14 mouse cellular contexts compared by ENCODE assay signal in genomic region chr14:8641650-8642279, GRCm38 (mm10). TPM values are rescaled to one million over a fixed set of nuclear protein-coding genes. Genes with fewer than 3 reads are reported as not detected.
DNase-seq lines count a peak whose midpoint lies in the region; ATAC-seq lines count a peak whose summit lies in the region.
"Had no signal": no experiment of that assay in that cellular context is flagged by ENCODE, and none has a peak within 500 bp of the region (broad histone marks: within the 10 kb centered on the region; RNA-seq: fewer than 3 reads in every experiment).

No protein-coding gene starts in this region.

- peak overlapping the region; percentile 31 for H3K27ac ChIP-seq in lung, embryonic 16.5 days (ENCODE audit: low read length)
- H3K27ac ChIP-seq in forebrain, embryonic 12.5 days = no peak overlapping the region
- H3K27ac ChIP-seq: forebrain, embryonic 10.5 days; heart, embryonic 10.5 days; limb, embryonic 13.5 days had no signal

- DNase-seq in adrenal gland, adult 2 months = peak; percentile 8
- DNase-seq in adrenal gland, adult (ENCODE audit: inconsistent age in 2 of 2, low spot score in 1 of 2) = no peak
- DNase-seq in lung, postnatal 14 days = no peak
- peak; percentile 14 to 32 for DNase-seq in kidney, postnatal 36 days
- peak; percentile 44 for DNase-seq in thymus, postnatal 25 days
- no peak for DNase-seq in ovary, postnatal 14 days (ENCODE audit: low spot score)
- DNase-seq: cerebellum, adult 9-10 months had no signal

- WGBS in lung, embryonic 16.5 days = 70% methylated on average over 9 of the region's 9 CpGs
- WGBS in forebrain, embryonic 12.5 days = 79% methylated on average over 9 of the region's 9 CpGs

- no peaks in the 10 kb centered on the region for H3K9me3 ChIP-seq in lung, embryonic 16.5 days (ENCODE audit: control insufficient read depth, low read length)
- no peaks in the 10 kb centered on the region for H3K9me3 ChIP-seq in forebrain, embryonic 12.5 days
- H3K9me3 ChIP-seq: forebrain, embryonic 10.5 days; G1E; heart, embryonic 10.5 days; limb, embryonic 13.5 days had no signal

- no peaks in the 10 kb centered on the region for H3K36me3 ChIP-seq in lung, embryonic 16.5 days (ENCODE audit: control insufficient read depth, insufficient read depth, low read length)
- no peaks in the 10 kb centered on the region for H3K36me3 ChIP-seq in forebrain, embryonic 12.5 days (replicated peaks)
- H3K36me3 ChIP-seq: forebrain, embryonic 10.5 days; G1E; heart, embryonic 10.5 days; limb, embryonic 13.5 days had no signal

- no peaks in the 10 kb centered on the region for H3K27me3 ChIP-seq in lung, embryonic 16.5 days (ENCODE audit: control insufficient read depth, insufficient read depth, low read depth, low read length)
- no peaks in the 10 kb centered on the region for H3K27me3 ChIP-seq in forebrain, embryonic 12.5 days
- H3K27me3 ChIP-seq: limb, embryonic 13.5 days; megakaryocyte, embryonic 14.5 days had no signal

- no peak overlapping the region for H3K4me2 ChIP-seq in lung, embryonic 16.5 days (ENCODE audit: low read depth, low read length)
- no peak overlapping the region for H3K4me2 ChIP-seq in forebrain, embryonic 12.5 days
- H3K4me2 ChIP-seq: limb, embryonic 13.5 days had no signal

- H3K9ac ChIP-seq in lung, embryonic 16.5 days (ENCODE audit: low read length) = no peak overlapping the region
- no peak overlapping the region for H3K9ac ChIP-seq in forebrain, embryonic 12.5 days
- H3K9ac ChIP-seq: limb, embryonic 13.5 days had no signal

- no peak overlapping the region for H3K4me3 ChIP-seq in lung, embryonic 16.5 days (ENCODE audit: low read length)
- H3K4me3 ChIP-seq in forebrain, embryonic 12.5 days (replicated peaks) = no peak overlapping the region
- H3K4me3 ChIP-seq: forebrain, embryonic 10.5 days; heart, embryonic 10.5 days; limb, embryonic 13.5 days; megakaryocyte, embryonic 14.5 days had no signal

- no peaks in the 10 kb centered on the region for H3K4me1 ChIP-seq in lung, embryonic 16.5 days (replicated peaks; ENCODE audit: control insufficient read depth, insufficient read depth, low read length)
- no peaks in the 10 kb centered on the region for H3K4me1 ChIP-seq in forebrain, embryonic 12.5 days
- H3K4me1 ChIP-seq: forebrain, embryonic 10.5 days; heart, embryonic 10.5 days; megakaryocyte, embryonic 14.5 days had no signal

- ATAC-seq in lung, embryonic 16.5 days (ENCODE audit: low read depth) = peak; percentile 57
- no peak for ATAC-seq in forebrain, embryonic 12.5 days (ENCODE audit: low FRiP score)

RNA-seq across cellular contexts. Expression of gene 4930452B06Rik, which starts 24.3 kb away (rescaled TPM):
- under 1 TPM; 0.52 to 0.59 TPM for total RNA-seq in adrenal gland, adult 2 months (2021)
- polyA plus RNA-seq in adrenal gland, adult 2 months (2012; rRNA removed) = 0.18 and 0.22 TPM in 2 replicates
- 14.9 and 16.0 TPM in 2 replicates for polyA plus RNA-seq in lung, embryonic 16.5 days (2015; fragmentation: Nextera tagmentation; extraction: Ambion mirVana)
- 12.1 and 12.4 TPM in 2 replicates for polyA plus RNA-seq in forebrain, embryonic 12.5 days (2016; fragmentation: Nextera tagmentation; extraction: Ambion mirVana)
- polyA plus RNA-seq: G1E had no signal

Comparison
In these comparisons a context has a peak if more than half of its experiments do, and no peak if none do; other contexts are left out.
1. DNase-seq: peak in adrenal gland, adult 2 months (single experiment), kidney, postnatal 36 days (2 of 2) and thymus, postnatal 25 days (single experiment); none in adrenal gland, adult (0 of 2), lung, postnatal 14 days (single experiment) and ovary, postnatal 14 days (single experiment).
2. RNA of gene 4930452B06Rik, which starts 24.3 kb away (polyA plus RNA-seq): 14.9 to 16.0 TPM in lung, embryonic 16.5 days and 12.1 to 12.4 TPM in forebrain, embryonic 12.5 days; 0.18 to 0.22 TPM in adrenal gland, adult 2 months; every median in the first group is over 10 times any median in the second.